Mouse (Mus musculus) brain, embryonic 14.5 days (tissue): ENCODE measurements at regions not wholly inside any gene's neighbourhood (a gene's known extent, or its start where the extent isn't known, plus 50 kb on each side); places are given as distances from the start of the nearest gene placed in this dataset.

Source experiments
- DNase-seq: peaks from one replicate; pipeline ENCODE4 v3.0.0-alpha.2; 2011; ENCODE audit warnings: low read depth
- CTCF ChIP-seq: fragments of 200-500 bp; IDR thresholded peaks from 2 replicates; pipeline ENCODE4 v1.5.1; 2012; ENCODE audit warnings: inconsistent platforms, mild to moderate bottlenecking, moderate library complexity, borderline replicate concordance; ENCODE audit not compliant: insufficient read depth, insufficient read length; ENCODE audit errors: extremely low read depth
- POLR2A ChIP-seq: fragments of 200-500 bp; IDR thresholded peaks from 2 replicates; pipeline ENCODE4 v1.6.1; 2012; ENCODE audit warnings: mild to moderate bottlenecking, inconsistent platforms, borderline replicate concordance; ENCODE audit not compliant: poor library complexity, insufficient read depth, insufficient read length, severe bottlenecking; ENCODE audit errors: extremely low read depth

- TF ChIP-seq CTCF: no peak
- TF ChIP-seq POLR2A: no peak
- peak; percentile 92 for DNase-seq
Observed at GRCm38 (mm10) chr9:23101990-23102796, 120.7 kb upstream of the Bmper start.

- no peak for DNase-seq
- no peak for TF ChIP-seq CTCF
- no peak for TF ChIP-seq POLR2A
Observed at GRCm38 (mm10) chr9:23111500-23111899, 111.4 kb upstream of the Bmper start.

- TF ChIP-seq CTCF: no peak
- no peak for TF ChIP-seq POLR2A
- DNase-seq: no peak
Observed at GRCm38 (mm10) chr9:23115026-23115425, 107.8 kb upstream of the Bmper start.

GRCm38 (mm10) chr9:23115540-23115939 lies 107.3 kb upstream of the Bmper start:
- no peak for DNase-seq
- TF ChIP-seq CTCF: no peak
- TF ChIP-seq POLR2A: no peak

DNA sequence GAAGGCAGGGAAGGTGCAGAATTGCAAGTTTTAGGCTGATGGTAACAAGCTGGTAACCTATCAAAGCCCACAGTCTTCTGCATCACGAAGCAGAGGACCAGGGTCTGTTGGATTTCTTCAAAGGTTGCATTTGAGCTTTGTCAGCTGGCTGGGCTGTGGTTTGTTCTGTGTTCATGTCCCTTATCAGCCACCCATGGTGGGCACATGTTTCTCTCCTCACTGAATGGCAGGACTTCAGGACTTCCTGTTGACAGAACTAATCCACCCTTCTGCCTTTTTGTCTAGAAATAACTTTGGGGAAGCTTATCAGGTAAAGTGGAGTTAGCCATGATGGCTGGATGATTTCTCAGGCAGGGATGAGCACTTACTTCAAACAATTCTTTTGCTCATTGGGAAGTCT lies 106.6 kb upstream of the Bmper start:
- DNase-seq: no peak
- no peak for TF ChIP-seq CTCF

- TF ChIP-seq CTCF: no peak
- TF ChIP-seq POLR2A: no peak
- no peak for DNase-seq
Observed at GRCm38 (mm10) chr9:23119811-23120210, 103.1 kb upstream of the Bmper start.

DNA sequence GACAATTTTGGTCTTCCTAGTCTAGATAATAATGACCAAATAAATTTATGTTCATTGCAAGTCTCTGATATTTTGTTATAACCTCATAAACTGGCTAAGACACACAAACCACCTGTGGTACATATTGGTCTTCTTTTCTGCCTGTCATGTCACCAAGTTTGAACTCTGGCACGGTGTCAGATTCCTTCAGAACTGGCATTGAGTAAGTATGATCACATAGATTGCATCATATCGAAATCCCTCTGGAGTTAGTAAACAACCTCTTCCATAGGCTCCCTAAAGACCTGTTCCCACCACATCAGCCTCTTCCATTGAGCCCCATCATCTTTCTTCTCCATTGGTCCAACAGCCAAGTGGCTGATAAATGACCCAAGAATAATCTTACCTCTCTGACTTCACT lies 102.1 kb upstream of the Bmper start:
- DNase-seq: no peak
- no peak for TF ChIP-seq CTCF
- TF ChIP-seq POLR2A: no peak

DNA sequence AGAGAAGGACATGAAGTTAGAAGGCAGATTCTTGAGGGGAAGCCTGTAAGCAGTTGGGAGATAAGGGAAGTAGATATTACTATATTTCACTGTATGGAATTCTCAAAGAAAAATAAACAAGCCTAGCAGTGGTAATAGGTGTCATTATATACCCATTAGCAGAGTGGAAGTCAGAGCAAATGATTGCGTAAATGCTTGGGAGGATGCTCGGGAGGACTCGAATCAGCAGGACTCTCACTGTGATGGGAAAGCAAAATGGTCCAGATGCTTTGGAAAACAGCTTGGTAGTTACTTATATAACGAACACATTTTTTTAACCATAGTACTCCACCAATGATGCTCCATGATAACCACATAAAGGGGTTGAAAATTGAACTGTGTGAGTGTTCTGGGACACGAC lies 100.4 kb upstream of the Bmper start:
- TF ChIP-seq CTCF (no peak), POLR2A (no peak)
- peak; percentile 18 for DNase-seq

GRCm38 (mm10) chr9:23123452-23123851 lies 99.4 kb upstream of the Bmper start:
- no peak for TF ChIP-seq CTCF
- no peak for TF ChIP-seq POLR2A
- no peak for DNase-seq

DNA sequence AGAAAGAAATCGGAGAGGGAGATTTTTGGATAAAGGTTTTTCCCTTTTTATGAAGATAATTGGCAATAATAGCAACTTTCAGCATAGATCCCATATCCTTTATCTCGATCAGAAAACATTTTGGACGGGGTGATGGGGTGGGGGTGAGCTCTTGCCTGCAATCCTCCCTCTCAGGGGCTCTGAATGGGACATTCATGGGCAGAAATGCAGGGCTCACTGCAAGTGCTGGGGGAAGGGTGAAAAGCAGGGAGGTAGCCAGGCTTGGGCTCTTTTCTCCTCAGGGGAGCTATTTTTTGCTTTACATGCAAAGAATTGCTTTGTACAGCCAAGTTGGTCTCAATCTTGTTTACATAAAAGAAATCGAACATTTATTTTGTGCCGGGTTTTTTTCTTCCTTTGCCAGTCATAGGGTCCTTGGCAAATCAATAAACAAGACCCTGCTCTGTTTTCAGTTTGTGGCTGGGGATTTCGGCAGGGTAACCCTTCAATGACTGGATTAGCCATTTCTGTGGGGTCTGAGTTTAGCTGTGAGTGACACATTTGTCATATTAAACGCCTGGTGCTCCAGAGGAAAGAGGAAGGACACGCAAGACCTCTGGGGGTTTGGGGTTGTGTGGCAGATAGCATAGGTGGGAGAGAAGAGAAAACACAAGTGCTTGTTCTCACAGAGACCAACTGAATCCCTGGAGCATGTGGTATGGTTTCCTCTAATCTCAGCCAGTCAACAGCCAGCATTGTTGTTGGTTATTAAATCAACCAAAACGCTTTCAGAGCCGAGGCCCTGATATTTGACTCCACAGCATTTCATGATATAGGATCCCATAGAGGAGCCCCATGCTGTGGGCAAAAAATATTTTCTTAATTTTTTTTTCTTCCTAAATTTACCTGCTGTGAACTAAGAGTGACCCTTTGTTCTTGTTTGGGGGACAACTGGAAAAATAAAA lies 96.8 kb upstream of the Bmper start:
- DNase-seq: peak; percentile 55

GRCm38 (mm10) chr9:23127338-23128017 lies 95.4 kb upstream of the Bmper start:
- peak; percentile 86 for DNase-seq
- TF ChIP-seq CTCF: no peak
- TF ChIP-seq POLR2A: no peak

More for the DNA sequence above, 96.8 kb upstream of the Bmper start:
- TF ChIP-seq POLR2A (no peak), CTCF (no peak)
